8 mouse cellular contexts compared by ENCODE assay signal in the genomic region with DNA sequence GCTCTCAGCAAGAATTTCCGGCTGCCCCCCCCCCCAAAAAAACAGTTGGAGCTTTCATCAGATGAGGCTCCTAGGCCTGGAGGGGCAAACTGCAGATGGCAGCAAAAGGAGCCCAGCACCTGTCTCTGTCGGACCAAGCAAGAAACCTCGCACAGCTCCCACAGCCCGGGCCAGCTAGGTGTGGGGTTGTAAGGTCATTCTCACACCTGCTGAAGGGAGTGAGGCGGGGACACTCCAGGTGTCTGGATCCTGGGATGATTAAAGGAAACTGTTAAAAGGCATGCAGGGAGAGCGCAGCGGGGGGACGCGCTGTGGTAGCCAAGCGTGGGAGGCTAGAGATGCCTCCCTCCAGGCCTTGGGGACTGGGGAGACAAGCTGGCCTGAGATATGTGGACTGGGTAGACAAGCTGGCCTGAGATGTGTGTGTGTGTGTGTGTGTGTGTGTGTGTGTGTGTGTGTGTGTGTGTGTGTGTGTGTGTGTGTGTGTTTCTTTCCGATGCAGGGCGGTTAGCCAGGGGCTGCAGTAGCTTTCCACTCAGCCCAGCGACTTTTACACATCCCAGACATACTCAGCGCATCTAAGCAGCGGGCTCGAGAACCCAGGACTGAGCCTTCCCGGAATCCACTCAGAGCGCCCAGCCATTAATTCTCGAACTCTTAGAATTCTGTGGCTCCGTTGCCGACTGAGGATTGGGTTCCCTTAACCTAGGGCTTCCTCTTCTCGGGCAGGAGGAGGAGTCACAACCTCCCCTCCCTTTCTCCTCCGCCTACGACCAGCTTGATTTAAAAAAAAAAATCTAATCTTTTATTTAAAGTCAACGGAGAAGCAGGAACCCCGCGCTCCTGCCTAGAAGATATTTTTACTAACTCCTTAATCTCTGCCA. TPM values are rescaled to one million over a fixed set of nuclear protein-coding genes. Genes with fewer than 3 reads are reported as not detected.
DNase-seq lines count a peak whose midpoint lies in the region; ATAC-seq lines count a peak whose summit lies in the region.

No protein-coding gene starts in this region.

- WGBS in hindbrain, embryonic 15.5 days = 22% methylated on average over 25 of the region's 27 CpGs

- H3K9ac ChIP-seq in hindbrain, embryonic 15.5 days = peak overlapping the region; percentile 33; the same call in 1 of the 2 replicates

- intact Hi-C loops in left cerebral cortex, postnatal 10 days (cut with DNase I) = loop anchor here (10.0 kb wide), 2 partner anchors 189 to 279 kb away; no protein-coding TSS in a partner anchor

- H3K4me1 ChIP-seq in hindbrain, embryonic 15.5 days (replicated peaks) = peaks cover 3% of the 10 kb centered on the region; the same call in 1 of the 2 replicates

- no peaks in the 10 kb centered on the region for H3K9me3 ChIP-seq in hindbrain, embryonic 15.5 days

- no peaks in the 10 kb centered on the region for H3K36me3 ChIP-seq in hindbrain, embryonic 15.5 days

- H3K4me2 ChIP-seq in hindbrain, embryonic 15.5 days = peak overlapping the region; percentile 63

- H3K27me3 ChIP-seq in hindbrain, embryonic 15.5 days = no peaks in the 10 kb centered on the region

- H3K27ac ChIP-seq in hindbrain, embryonic 15.5 days (replicated peaks) = peak overlapping the region; percentile 80

- DNase-seq in R1 (ENCODE audit: low read depth, low spot score) = peak; percentile 57
- peak; percentile 52 to 53 for DNase-seq in cerebellum, postnatal 14 days
- peak; percentile 37 for DNase-seq in gastrocnemius, adult 18-20 months (ENCODE audit: low spot score)
- DNase-seq in left cerebral cortex, postnatal 10 days (ENCODE audit: extremely low spot score in 1 of 2, low spot score in 2 of 2) = peak; percentile 21 to 24
- DNase-seq in right cerebral cortex, adult 2 months (ENCODE audit: low spot score in 2 of 2) = peak; percentile 25 to 29
- DNase-seq in urinary bladder, postnatal 25 days (ENCODE audit: low spot score) = peak; percentile 13

- ATAC-seq in hindbrain, embryonic 15.5 days (ENCODE audit: low FRiP score, low read depth) = 0 out of 2 replicates have a peak, but pooled peaks have one; percentile 6
- peak; percentile 61 for ATAC-seq in megakaryocyte, adult 5-6 weeks (ENCODE audit: poor library complexity, severe bottlenecking)

- H3K4me3 ChIP-seq in hindbrain, embryonic 15.5 days = peak overlapping the region; percentile 67

RNA-seq across cellular contexts. Expression of a gene that starts 44.1 kb away (rescaled TPM):
- 10 to 100 TPM; 47.9 to 55.1 TPM for total RNA-seq in gastrocnemius, adult 18-20 months (2021)
- polyA plus RNA-seq in hindbrain, embryonic 15.5 days (2015; fragmentation: Nextera tagmentation; extraction: Ambion mirVana) = 3.1 and 4.2 TPM in 2 replicates
- 10 to 100 TPM; 36.9 to 46.7 TPM for total RNA-seq in left cerebral cortex, postnatal 10 days (2021)
- 68.9 and 102 TPM in 2 replicates for total RNA-seq in megakaryocyte, adult 5-6 weeks (2015)
- total RNA-seq in megakaryocyte, adult 5-6 weeks (2017) = 42.0 and 44.4 TPM in 2 replicates

Comparison
In these comparisons a context has a peak if more than half of its experiments do, and no peak if none do; other contexts are left out.
1. Peak in every context shown above with its lines: DNase-seq, ATAC-seq, H3K4me3 ChIP-seq and H3K27ac ChIP-seq.